Mouse (Mus musculus) activated CD4-positive, CD25-positive, alpha-beta regulatory T cell, adult 9 weeks (primary cell): Measurements from ENCODE around the gene Gm28048. TPM values are rescaled to one million over a fixed set of nuclear protein-coding genes. Genes with fewer than 3 reads are reported as not detected.

ENCODE experiments used
- polyA plus RNA-seq: library from polyadenylated mRNA; unstranded; fragments of 100-300 nt; shearing (Covaris generic); gene quantifications from one replicate; pipeline ENCODE4 v1.2.1, GENCODE M21; 2017

The Gm28048 gene
- polyA plus RNA-seq: 27.9 TPM

GRCm38 (mm10) chr11:22981984-22982757, at the start of gene Gm28048, which contains the start of gene Commd1:
Gene Gm28048 (minus strand): TSS chr11:22982090.
Gene Commd1 (minus strand): TSS chr11:22982382.

GRCm38 (mm10) chr11:23007481-23008180, 25.7 kb upstream of the Gm28048 start, which contains the start of gene Fam161a:
Gene Fam161a (plus strand): TSS chr11:23007531.

DNA sequence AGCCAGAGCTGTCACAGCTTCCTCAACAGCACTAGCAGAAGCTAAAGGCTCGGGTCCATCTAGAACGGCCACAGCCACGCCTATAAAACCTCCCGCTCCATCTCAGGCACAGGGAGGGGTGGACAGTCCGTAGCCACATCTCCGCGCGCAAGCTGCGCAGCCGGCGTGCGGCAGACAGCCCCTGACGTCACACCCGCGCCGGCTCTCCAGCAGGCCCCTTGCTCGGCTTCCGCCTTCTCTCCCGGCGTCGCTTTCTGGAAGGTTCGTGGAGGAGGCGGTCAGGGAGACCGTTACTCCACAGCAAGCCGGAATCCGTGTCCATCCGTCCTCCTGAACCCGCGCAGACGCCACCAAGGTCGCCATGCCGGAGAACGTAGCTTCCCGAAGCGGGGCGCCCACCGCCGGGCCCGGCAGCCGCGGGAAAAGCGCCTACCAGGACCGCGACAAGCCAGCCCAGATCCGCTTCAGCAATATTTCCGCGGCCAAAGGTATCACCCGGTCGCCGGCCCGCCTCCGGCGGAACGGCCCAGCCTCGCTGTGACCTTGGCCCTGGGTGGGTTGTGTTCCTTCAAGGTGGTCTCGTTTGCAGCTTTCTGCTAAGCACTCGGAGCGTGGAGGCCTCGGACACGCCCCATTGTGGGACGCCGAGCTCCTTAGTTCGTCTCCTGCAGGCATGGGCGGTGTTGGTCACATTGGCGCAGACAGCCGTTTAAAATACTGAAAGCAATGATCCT, 8.7 kb upstream of the Gm28048 start, which contains the start of gene Cct4:
Gene Cct4 (plus strand): TSS at position 127 of the 734 bp plus-strand sequence.

GRCm38 (mm10) chr11:22971835-22972709, 9.8 kb downstream of the Gm28048 start, which contains the start of gene Zrsr1:
Gene Zrsr1 (plus strand): TSS chr11:22972005.

DNA sequence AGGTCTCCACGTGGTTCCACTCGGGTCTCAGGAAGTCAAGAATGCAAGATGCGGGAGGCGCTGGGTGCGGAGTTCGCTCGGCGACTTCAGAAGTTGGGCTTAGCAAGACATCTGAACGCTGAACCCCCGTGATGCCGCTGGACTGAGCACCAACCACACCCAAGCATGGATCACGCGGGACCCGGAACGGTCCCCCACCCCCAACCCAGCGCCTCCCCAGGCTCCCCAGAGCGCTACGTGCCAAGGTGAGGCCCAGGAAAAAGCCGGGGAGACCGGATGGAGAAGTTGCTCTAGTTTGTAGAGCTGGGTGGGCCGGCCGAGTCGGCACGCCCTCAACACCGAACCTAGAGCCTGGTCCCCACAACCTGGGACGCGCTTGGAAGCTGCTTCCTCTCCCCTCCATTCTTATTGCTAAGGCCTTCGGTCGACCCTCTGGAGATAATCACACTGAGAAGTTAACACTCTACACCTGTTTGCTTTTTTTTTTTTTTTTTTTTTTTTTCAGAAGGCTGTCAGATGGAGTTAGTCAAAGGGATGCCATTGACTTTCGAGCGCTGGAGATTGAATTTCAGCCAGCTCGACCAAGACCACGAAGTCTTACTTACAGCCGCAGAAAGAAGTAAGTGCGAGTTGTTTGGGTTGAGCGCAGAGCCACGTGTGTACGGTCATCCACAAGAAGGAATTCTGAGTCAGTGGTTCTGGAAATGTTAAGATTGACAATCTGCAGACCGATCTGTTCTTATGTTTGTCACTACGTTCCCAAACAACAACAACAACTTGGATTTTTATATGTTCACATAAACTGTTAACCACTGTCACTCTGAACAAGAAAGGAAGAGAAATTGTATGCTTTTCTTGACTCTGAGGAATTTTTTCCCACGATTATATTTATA, 121.3 kb downstream of the Gm28048 start, which contains the start of gene B3gnt2:
Gene B3gnt2 (minus strand): TSS at position 627 of the 893 bp plus-strand sequence.

Other genes with a start within 250 kb of the Gm28048 start
- 18.5 TPM for gene B3gnt2, start 121.1 kb downstream of the Gm28048 start, polyA plus RNA-seq
- gene Zrsr1, start 10.1 kb downstream of the Gm28048 start, polyA plus RNA-seq: 1.6 TPM
- 117 TPM for gene Commd1, start 292 bp upstream of the Gm28048 start, polyA plus RNA-seq
- 274 TPM for gene Cct4, start 8.4 kb upstream of the Gm28048 start, polyA plus RNA-seq
- gene Fam161a, start 25.4 kb upstream of the Gm28048 start, polyA plus RNA-seq: 3.1 TPM